Comparison of ENCODE assay signal across 9 mouse cellular contexts in the genomic region with DNA sequence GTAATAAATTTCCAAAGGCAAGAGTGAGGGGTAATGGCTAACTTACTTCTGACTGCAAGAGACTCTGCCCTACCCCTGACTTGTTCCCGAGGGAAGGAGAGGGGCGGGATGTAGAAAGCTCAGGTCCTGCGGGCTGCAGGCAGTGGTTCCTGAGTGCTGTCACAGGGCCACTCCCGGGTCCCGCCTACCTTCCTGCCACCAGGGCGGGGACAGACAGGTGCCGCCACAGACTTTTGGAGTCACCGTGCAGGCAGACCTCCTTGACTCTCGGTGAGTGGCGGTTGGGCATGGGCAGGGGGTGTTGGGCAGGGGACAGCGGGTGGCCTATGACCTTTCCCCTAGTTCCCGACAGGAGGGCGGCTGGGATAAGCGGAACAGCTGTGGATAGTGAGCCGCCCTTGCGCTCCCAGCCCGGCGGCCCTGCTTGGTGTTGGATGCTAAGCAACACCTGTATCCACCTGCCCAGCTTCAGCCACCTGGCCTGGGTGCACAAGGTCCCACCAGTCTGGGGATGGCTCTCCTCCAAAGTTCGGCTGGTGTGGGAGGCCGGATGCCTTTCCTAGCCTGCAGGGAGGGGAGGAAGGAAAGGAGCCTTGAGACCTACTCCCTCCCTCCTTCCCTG. TPM values are rescaled to one million over a fixed set of nuclear protein-coding genes. Genes with fewer than 3 reads are reported as not detected.
DNase-seq lines count a peak whose midpoint lies in the region; ATAC-seq and TF ChIP-seq lines count a peak whose summit lies in the region.
"Had no signal": no experiment of that assay in that cellular context is flagged by ENCODE, and none has a peak within 500 bp of the region (broad histone marks: within the 10 kb centered on the region; RNA-seq: fewer than 3 reads in every experiment).

No protein-coding gene starts in this region.

- no peak overlapping the region for H3K27ac ChIP-seq in heart, embryonic 13.5 days (replicated peaks)
- no peak overlapping the region for H3K27ac ChIP-seq in embryonic facial prominence, embryonic 15.5 days (replicated peaks)
- no peak overlapping the region for H3K27ac ChIP-seq in small intestine, adult 2 months (ENCODE audit: insufficient read depth, low read depth, low read length)
- no peak overlapping the region for H3K27ac ChIP-seq in midbrain, embryonic 13.5 days

- peak; percentile 54; the same call in 1 of the 2 replicates for TF ChIP-seq POLR2A in small intestine, adult 2 months (IDR thresholded peaks at IDR 0.05; ENCODE audit: low read depth, low read length)

- no peak overlapping the region for H3K4me3 ChIP-seq in heart, embryonic 13.5 days
- H3K4me3 ChIP-seq in embryonic facial prominence, embryonic 15.5 days (replicated peaks) = no peak overlapping the region
- peak overlapping the region; percentile 68 for H3K4me3 ChIP-seq in small intestine, adult 2 months (ENCODE audit: low read depth, low read length)
- no peak overlapping the region for H3K4me3 ChIP-seq in midbrain, embryonic 13.5 days (replicated peaks)

- H3K27me3 ChIP-seq in heart, embryonic 13.5 days (replicated peaks) = peaks cover 85% of the 10 kb centered on the region
- peaks cover 49% of the 10 kb centered on the region for H3K27me3 ChIP-seq in embryonic facial prominence, embryonic 15.5 days
- H3K27me3 ChIP-seq in small intestine, adult 2 months (ENCODE audit: control insufficient read depth, insufficient read depth, low read length) = no peaks in the 10 kb centered on the region
- peaks cover 62% of the 10 kb centered on the region for H3K27me3 ChIP-seq in midbrain, embryonic 13.5 days

- H3K36me3 ChIP-seq in heart, embryonic 13.5 days = no peaks in the 10 kb centered on the region
- H3K36me3 ChIP-seq in embryonic facial prominence, embryonic 15.5 days = no peaks in the 10 kb centered on the region
- H3K36me3 ChIP-seq in small intestine, adult 2 months (ENCODE audit: control insufficient read depth, insufficient read depth, low read length) = peaks cover 8% of the 10 kb centered on the region; the same call in 1 of the 2 replicates
- no peaks in the 10 kb centered on the region for H3K36me3 ChIP-seq in midbrain, embryonic 13.5 days
- H3K36me3 ChIP-seq: G1E had no signal

- TF ChIP-seq CTCF in small intestine, adult 2 months (IDR thresholded peaks at IDR 0.05; ENCODE audit: extremely low read depth, insufficient read length, insufficient replicate concordance, low read depth, low read length) = no peak

- no peak for DNase-seq in heart, adult 9 months (ENCODE audit: low spot score in 2 of 2)
- peak; percentile 76 for DNase-seq in kidney, postnatal 14 days
- DNase-seq in thymus, postnatal 0 days (ENCODE audit: low spot score) = no peak
- no peak for DNase-seq in cerebellum, postnatal 10 days

- no peak for ATAC-seq in heart, embryonic 13.5 days (ENCODE audit: extremely low read depth, insufficient number of reproducible peaks, low FRiP score, low TSS enrichment)
- ATAC-seq in embryonic facial prominence, embryonic 15.5 days (ENCODE audit: insufficient number of reproducible peaks, low FRiP score, low TSS enrichment, low read depth) = no peak
- no peak for ATAC-seq in midbrain, embryonic 13.5 days

- H3K9ac ChIP-seq in heart, embryonic 13.5 days = no peak overlapping the region
- no peak overlapping the region for H3K9ac ChIP-seq in embryonic facial prominence, embryonic 15.5 days
- H3K9ac ChIP-seq in midbrain, embryonic 13.5 days (replicated peaks) = no peak overlapping the region

- peak overlapping the region; percentile 31; the same call in 1 of the 2 replicates for H3K4me2 ChIP-seq in heart, embryonic 13.5 days
- 0 out of 2 replicates have a peak overlapping the region, but pooled peaks have one; percentile 3 for H3K4me2 ChIP-seq in embryonic facial prominence, embryonic 15.5 days (replicated peaks)
- H3K4me2 ChIP-seq in midbrain, embryonic 13.5 days (replicated peaks) = no peak overlapping the region

- no peaks in the 10 kb centered on the region for H3K9me3 ChIP-seq in heart, embryonic 13.5 days
- H3K9me3 ChIP-seq in embryonic facial prominence, embryonic 15.5 days (replicated peaks) = no peaks in the 10 kb centered on the region
- no peaks in the 10 kb centered on the region for H3K9me3 ChIP-seq in midbrain, embryonic 13.5 days
- H3K9me3 ChIP-seq: G1E had no signal

- H3K4me1 ChIP-seq in heart, embryonic 13.5 days = peaks cover 25% of the 10 kb centered on the region
- peaks cover 15% of the 10 kb centered on the region; the same call in 1 of the 2 replicates for H3K4me1 ChIP-seq in embryonic facial prominence, embryonic 15.5 days
- peaks cover 40% of the 10 kb centered on the region for H3K4me1 ChIP-seq in small intestine, adult 2 months (ENCODE audit: control insufficient read depth, insufficient read depth, insufficient read length, low read length)
- H3K4me1 ChIP-seq in midbrain, embryonic 13.5 days (replicated peaks) = peaks cover 4% of the 10 kb centered on the region; the same call in 1 of the 2 replicates

- 11% methylated on average over 20 of the region's 20 CpGs for WGBS in heart, embryonic 13.5 days
- WGBS in embryonic facial prominence, embryonic 15.5 days = 10% methylated on average over 20 of the region's 20 CpGs
- WGBS in small intestine, adult 2 months = 11% methylated on average over 20 of the region's 20 CpGs
- WGBS in midbrain, embryonic 13.5 days = 7% methylated on average over 20 of the region's 20 CpGs

RNA-seq across cellular contexts. Expression of gene Slc52a3, which starts 3.5 kb away (rescaled TPM):
- polyA plus RNA-seq in heart, embryonic 13.5 days (2015; fragmentation: Nextera tagmentation; extraction: Ambion mirVana) = 0.17 and 0.25 TPM in 2 replicates
- 5.9 and 6.3 TPM in 2 replicates for polyA plus RNA-seq in embryonic facial prominence, embryonic 15.5 days (2015; fragmentation: Nextera tagmentation; extraction: Ambion mirVana)
- 26.8 and 274 TPM in 2 replicates for polyA plus RNA-seq in small intestine, adult 2 months (2012; rRNA removed)
- polyA plus RNA-seq in thymus, postnatal 0 days (2015; fragmentation: Nextera tagmentation; extraction: Ambion mirVana) = 1.5 and 1.6 TPM in 2 replicates
- polyA plus RNA-seq in midbrain, embryonic 13.5 days (2015; fragmentation: Nextera tagmentation; extraction: Ambion mirVana) = 0.55 and 0.99 TPM in 2 replicates

RNA-seq across cellular contexts. Expression of gene Fam110a, which starts 19.8 kb away (rescaled TPM):
- 9.3 and 10.2 TPM in 2 replicates for polyA plus RNA-seq in heart, embryonic 13.5 days (2015; fragmentation: Nextera tagmentation; extraction: Ambion mirVana)
- polyA plus RNA-seq in embryonic facial prominence, embryonic 15.5 days (2015; fragmentation: Nextera tagmentation; extraction: Ambion mirVana) = 29.5 and 30.7 TPM in 2 replicates
- 10.7 and 14.0 TPM in 2 replicates for polyA plus RNA-seq in small intestine, adult 2 months (2012; rRNA removed)
- 30.3 and 31.0 TPM in 2 replicates for polyA plus RNA-seq in thymus, postnatal 0 days (2015; fragmentation: Nextera tagmentation; extraction: Ambion mirVana)
- polyA plus RNA-seq in midbrain, embryonic 13.5 days (2015; fragmentation: Nextera tagmentation; extraction: Ambion mirVana) = 97.0 and 97.3 TPM in 2 replicates
